Mouse (Mus musculus) stomach, postnatal 0 days (tissue): ENCODE results near the gene Oprl1.

Source experiments
- CTCF ChIP-seq: IDR thresholded peaks from 2 replicates; pipeline ENCODE4 v1.5.1; 2016; ENCODE audit warnings: antibody characterized with exemption, low read depth, mild to moderate bottlenecking, moderate library complexity
- EP300 ChIP-seq: optimal IDR thresholded peaks from 2 replicates; pipeline ENCODE3; 2016; ENCODE audit warnings: antibody characterized with exemption

- TF ChIP-seq CTCF (peak; percentile 100), EP300 (no peak)
These were observed 36.0 kb upstream of the Oprl1 start for GRCm38 (mm10) chr2:181678780-181679179.
